Mouse (Mus musculus): ENCODE results near the gene Stat3. TPM values are rescaled to one million over a fixed set of nuclear protein-coding genes. Genes with fewer than 3 reads are reported as not detected.

Gene Stat3
- total and polyA plus RNA-seq, 3 experiments = 35.9 to 69.2 (median 51.1) TPM

GRCm38 (mm10) chr11:100942388-100942787, 3.0 kb upstream of the Stat3 start (continued):
- TF ChIP-seq ZC3H11A (IDR thresholded peaks at IDR 0.05; ENCODE audit: low read depth, low read length) (no peak), MAFK (IDR thresholded peaks at IDR 0.05; ENCODE audit: insufficient replicate concordance, low read length) (no peak)

- no peaks in the 10 kb centered on the region for H3K27me3 ChIP-seq (replicated peaks)
- in situ Hi-C loops (cut with MboI; ENCODE audit: low pct_ligation_motif_present, low pct_unique_long_range_greater_than_20kb, low sequenced_read_pairs) = no loop called here
Observed at GRCm38 (mm10) chr11:100938711-100939511, 429 bp downstream of the Stat3 start.

DNA sequence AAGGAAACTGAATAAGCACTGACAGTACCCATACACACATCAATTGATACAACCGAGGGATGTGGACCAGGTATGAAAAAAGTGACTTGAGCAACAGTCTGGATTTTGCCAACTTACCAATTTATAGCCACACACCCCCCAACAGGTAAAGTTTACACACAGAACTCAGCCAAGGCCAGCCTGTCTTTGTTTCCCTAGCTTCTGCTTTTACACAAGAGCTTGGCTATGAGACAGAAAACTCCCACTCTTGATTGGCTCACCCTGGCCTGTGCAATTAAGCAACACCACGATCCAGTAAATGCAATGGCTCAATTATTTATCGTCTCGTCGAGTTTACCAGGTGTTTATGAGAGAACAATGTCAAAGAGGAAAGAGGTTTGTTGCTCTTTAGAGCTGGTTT, 1.2 kb downstream of the Stat3 start:
- in situ Hi-C loops (cut with MboI; ENCODE audit: low pct_ligation_motif_present, low pct_unique_long_range_greater_than_20kb, low sequenced_read_pairs) (no loop called here), dilution Hi-C loops (cut with MboI; ENCODE audit: extremely low pct_ligation_motif_present, extremely low pct_unique_long_range_greater_than_20kb, low sequenced_read_pairs) (no loop called here)
- no peak overlapping the region for H3K27ac ChIP-seq (ENCODE audit: insufficient read depth, low read depth)
- no peaks in the 10 kb centered on the region for H3K9me3 ChIP-seq (replicated peaks; ENCODE audit: low read length)
- TF ChIP-seq USF2 (conservative IDR thresholded peaks at IDR 0.05; ENCODE audit: low read depth, low read length) (no peak), E2F4 (IDR thresholded peaks at IDR 0.05; ENCODE audit: insufficient replicate concordance, low read depth, low read length) (no peak), SIN3A (IDR thresholded peaks at IDR 0.05; ENCODE audit: low read length) (0 out of 2 replicates have a peak, but pooled peaks have one; percentile 42), CHD2 (IDR thresholded peaks at IDR 0.05; ENCODE audit: low read length) (no peak), IRF4 (IDR thresholded peaks at IDR 0.05; ENCODE audit: low read depth, low read length) (0 out of 2 replicates have a peak, but pooled peaks have one; percentile 7), JUND (conservative IDR thresholded peaks at IDR 0.05; ENCODE audit: low read depth, low read length) (no peak), RAD21 (IDR thresholded peaks at IDR 0.05; ENCODE audit: low read depth, low read length) (no peak), MXI1 (IDR thresholded peaks at IDR 0.05; ENCODE audit: low read depth, low read length) (peak; percentile 9; the same call in 1 of the 2 replicates)
- peak overlapping the region; percentile 63 to 98 (median 86) for H3K4me3 ChIP-seq (replicated peaks in 1 of 3; ENCODE audit: low read depth in 2 of 3, low read length in 2 of 3, poor library complexity in 1 of 3)
- peaks cover 46% of the 10 kb centered on the region for H3K79me2 ChIP-seq (replicated peaks; ENCODE audit: control insufficient read depth, extremely low read depth, insufficient read depth, poor library complexity, severe bottlenecking)
- H3K27me3 ChIP-seq (replicated peaks) = no peaks in the 10 kb centered on the region
- peak; percentile 43 for DNase-seq (ENCODE audit: extremely low read depth)
- peak overlapping the region; percentile 99 for H3K4me2 ChIP-seq (ENCODE audit: insufficient read depth, low read depth, poor library complexity, severe bottlenecking)
- H3K4me1 ChIP-seq (ENCODE audit: control insufficient read depth in 1 of 2, insufficient read depth in 2 of 2) = peaks cover 15 to 58% of the 10 kb centered on the region in 2 experiments
- H3K36me3 ChIP-seq (replicated peaks in 1 of 2; ENCODE audit: control insufficient read depth in 1 of 2, insufficient read depth in 1 of 2, low read length in 1 of 2) = peaks cover 0 to 22% of the 10 kb centered on the region in 2 experiments
- peak overlapping the region; percentile 92 for H3K9ac ChIP-seq (ENCODE audit: insufficient read depth, low read depth)

More at GRCm38 (mm10) chr11:100938711-100939511, 429 bp downstream of the Stat3 start:
- dilution Hi-C loops (cut with MboI; ENCODE audit: extremely low pct_ligation_motif_present, extremely low pct_unique_long_range_greater_than_20kb, low sequenced_read_pairs) = no loop called here
- H3K9me3 ChIP-seq (replicated peaks; ENCODE audit: low read length) = no peaks in the 10 kb centered on the region
- H3K27ac ChIP-seq (ENCODE audit: insufficient read depth, low read depth) = peak overlapping the region; percentile 57
- peaks cover 0 to 15% of the 10 kb centered on the region in 2 experiments for H3K36me3 ChIP-seq (replicated peaks in 1 of 2; ENCODE audit: control insufficient read depth in 1 of 2, insufficient read depth in 1 of 2, low read length in 1 of 2)
- peak; percentile 11; the same call in 1 of the 2 replicates for TF ChIP-seq POLR2AphosphoS2 (IDR thresholded peaks at IDR 0.05; ENCODE audit: low read depth, low read length)
- 0 out of 2 replicates have a peak, but pooled peaks have one; percentile 3 for TF ChIP-seq MAZ (IDR thresholded peaks at IDR 0.05; ENCODE audit: low read depth, low read length)
- peak; percentile 26; the same call in 1 of the 2 replicates for TF ChIP-seq NELFE (IDR thresholded peaks at IDR 0.05; ENCODE audit: low read depth, low read length)
- peak; percentile 38 for TF ChIP-seq ZMIZ1 (IDR thresholded peaks at IDR 0.05; ENCODE audit: low read depth, low read length)
- TF ChIP-seq CHD2 (IDR thresholded peaks at IDR 0.05; ENCODE audit: low read length) = no peak
- TF ChIP-seq UBTF (IDR thresholded peaks at IDR 0.05; ENCODE audit: low read depth, low read length) = peak; percentile 16; the same call in 1 of the 2 replicates
- H3K4me1 ChIP-seq (ENCODE audit: control insufficient read depth in 1 of 2, insufficient read depth in 2 of 2) = peaks cover 13 to 51% of the 10 kb centered on the region in 2 experiments
- H3K9ac ChIP-seq (ENCODE audit: insufficient read depth, low read depth) = peak overlapping the region; percentile 92
- H3K79me2 ChIP-seq (replicated peaks; ENCODE audit: control insufficient read depth, extremely low read depth, insufficient read depth, poor library complexity, severe bottlenecking) = peaks cover 41% of the 10 kb centered on the region
- peak; percentile 35 for DNase-seq (ENCODE audit: extremely low read depth)
- peak overlapping the region; percentile 99 for H3K4me2 ChIP-seq (ENCODE audit: insufficient read depth, low read depth, poor library complexity, severe bottlenecking)
- peak overlapping the region; percentile 86 to 98 (median 89) for H3K4me3 ChIP-seq (replicated peaks in 1 of 3; ENCODE audit: low read depth in 2 of 3, low read length in 2 of 3, poor library complexity in 1 of 3)

All from CH12.LX (cell line).